Mouse (Mus musculus): Measurements from ENCODE around the gene D630045J12Rik.
A peak's percentile ranks its signal among the peaks of the same experiment; 100 is the strongest.

Gene D630045J12Rik

GRCm38 (mm10) chr6:38186312-38186950, 67.4 kb downstream of the D630045J12Rik start:
- no peak for DNase-seq

- DNase-seq = no peak
Measured at GRCm38 (mm10) chr6:38184791-38185190, 69.0 kb downstream of the D630045J12Rik start.

GRCm38 (mm10) chr6:38181756-38182318, 72.0 kb downstream of the D630045J12Rik start:
- DNase-seq = no peak

- no peak for DNase-seq
Measured at GRCm38 (mm10) chr6:38180669-38181068, 73.1 kb downstream of the D630045J12Rik start.

- DNase-seq = no peak
Measured at GRCm38 (mm10) chr6:38165385-38165784, 88.4 kb downstream of the D630045J12Rik start.

GRCm38 (mm10) chr6:38164705-38165104, 89.1 kb downstream of the D630045J12Rik start:
- no peak for DNase-seq

- no peak for DNase-seq
Measured at GRCm38 (mm10) chr6:38162825-38163504, 90.8 kb downstream of the D630045J12Rik start.

GRCm38 (mm10) chr6:38160556-38160955, 93.3 kb downstream of the D630045J12Rik start:
- DNase-seq = no peak

- DNase-seq = peak; percentile 95
Measured at GRCm38 (mm10) chr6:38160102-38160501, 93.7 kb downstream of the D630045J12Rik start.

GRCm38 (mm10) chr6:38159576-38159975, 94.2 kb downstream of the D630045J12Rik start:
- no peak for DNase-seq

- DNase-seq = no peak
Measured at GRCm38 (mm10) chr6:38157925-38158324, 95.9 kb downstream of the D630045J12Rik start.

- DNase-seq = no peak
Measured at GRCm38 (mm10) chr6:38156204-38156603, 97.6 kb downstream of the D630045J12Rik start.

GRCm38 (mm10) chr6:38152305-38152704, 101.5 kb downstream of the D630045J12Rik start:
- no peak for DNase-seq

- no peak for DNase-seq
Measured at GRCm38 (mm10) chr6:38149483-38149882, 104.3 kb downstream of the D630045J12Rik start.

GRCm38 (mm10) chr6:38148626-38149025, 105.2 kb downstream of the D630045J12Rik start:
- no peak for DNase-seq

GRCm38 (mm10) chr6:38147301-38147700, 106.5 kb downstream of the D630045J12Rik start:
- peak; percentile 79 for DNase-seq

- DNase-seq = peak; percentile 72
Measured at GRCm38 (mm10) chr6:38145463-38146065, 108.2 kb downstream of the D630045J12Rik start.

- DNase-seq = peak; percentile 89
Measured at GRCm38 (mm10) chr6:38144161-38144998, 109.4 kb downstream of the D630045J12Rik start.

- peak; percentile 77 for DNase-seq
Measured at GRCm38 (mm10) chr6:38140402-38140801, 113.4 kb downstream of the D630045J12Rik start.

- DNase-seq = no peak
Measured at GRCm38 (mm10) chr6:38139086-38139485, 114.7 kb downstream of the D630045J12Rik start.

- DNase-seq = peak; percentile 49
Measured at GRCm38 (mm10) chr6:38134806-38135559, 118.8 kb downstream of the D630045J12Rik start.

- peak; percentile 63 for DNase-seq
Measured at GRCm38 (mm10) chr6:38131801-38132231, 122.0 kb downstream of the D630045J12Rik start.
